Mouse (Mus musculus) C2C12 (cell line): ENCODE results near the gene Cux1.

Source experiments
- CEBPB ChIP-seq: IDR thresholded peaks from one replicate; pipeline ENCODE4 v1.6.1; 2011; ENCODE audit warnings: low read depth, mild to moderate bottlenecking, control low read depth, moderate library complexity
- CTCF ChIP-seq: IDR thresholded peaks from one replicate; pipeline ENCODE4 v1.5.1; 2011; ENCODE audit not compliant: control insufficient read depth, insufficient read depth, insufficient read length
- FOSL1 ChIP-seq: IDR thresholded peaks from one replicate; pipeline ENCODE4 v1.8.0; 2011; ENCODE audit warnings: mild to moderate bottlenecking, low read length; ENCODE audit not compliant: poor library complexity, insufficient read depth, severe bottlenecking
- MAX ChIP-seq: IDR thresholded peaks from one replicate; pipeline ENCODE4 v1.6.1; 2011; ENCODE audit warnings: mild to moderate bottlenecking, control low read depth
- MYOG ChIP-seq: IDR thresholded peaks from one replicate; pipeline ENCODE4 v1.6.1; 2011; ENCODE audit not compliant: control insufficient read depth, insufficient read length; ENCODE audit errors: extremely low read depth
- USF1 ChIP-seq: IDR thresholded peaks from one replicate; pipeline ENCODE4 v1.6.1; 2011; ENCODE audit warnings: low read depth, mild to moderate bottlenecking, control low read depth, moderate library complexity

GRCm38 (mm10) chr5:136226246-136226876 lies 340.9 kb downstream of the Cux1 start:
- TF ChIP-seq MAX, result no peak
- no peak for TF ChIP-seq FOSL1
- TF ChIP-seq CTCF, result no peak
- TF ChIP-seq USF1, result no peak
- no peak for TF ChIP-seq CEBPB
- TF ChIP-seq MYOG, result no peak
